Mouse (Mus musculus): ENCODE data around the gene Lrig2. TPM values are rescaled to one million over a fixed set of nuclear protein-coding genes. Genes with fewer than 3 reads are reported as not detected.

Lrig2 gene
- polyA plus RNA-seq, 1 experiment from 2014 or later, result 24.8 TPM

DNA sequence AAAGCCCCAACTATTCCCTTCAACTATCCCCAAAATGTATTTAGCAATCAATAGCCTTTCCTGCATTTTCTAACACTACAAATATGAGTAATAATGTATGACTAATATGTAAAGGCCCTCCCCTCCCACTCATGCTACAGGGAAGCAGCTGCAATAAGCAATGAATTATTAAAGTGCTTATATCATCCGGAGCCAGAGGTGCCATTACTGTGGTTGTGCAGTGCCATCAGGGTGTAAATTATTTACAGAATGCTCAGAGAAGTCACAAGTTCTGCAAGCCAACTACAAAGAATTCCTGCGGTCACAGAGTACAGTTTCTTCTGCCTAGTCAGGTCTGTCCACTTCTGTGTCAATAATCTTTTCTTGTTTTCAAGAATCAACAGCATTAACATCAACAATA lies 10.8 kb downstream of the Lrig2 start:
- H3K27ac ChIP-seq (replicated peaks), result no peak overlapping the region
- no peaks in the 10 kb centered on the region for H3K9me3 ChIP-seq (replicated peaks)
- H3K36me3 ChIP-seq, result peaks cover 11% of the 10 kb centered on the region
- H3K9ac ChIP-seq (replicated peaks), result no peak overlapping the region
- no peak overlapping the region for H3K4me2 ChIP-seq
- no peaks in the 10 kb centered on the region for H3K27me3 ChIP-seq (replicated peaks)
- ATAC-seq (ENCODE audit: low FRiP score), result peak; percentile 52; the same call in 1 of the 2 replicates
- H3K4me3 ChIP-seq (replicated peaks), result no peak overlapping the region
- 44% methylated on average over 2 of the region's 2 CpGs for WGBS
- peaks cover 16% of the 10 kb centered on the region for H3K4me1 ChIP-seq

- ATAC-seq (ENCODE audit: low FRiP score), result no peak
- Histone ChIP-seq H3K4me3 (replicated peaks) (no peak overlapping the region), H3K4me2 (no peak overlapping the region), H3K27ac (replicated peaks) (no peak overlapping the region), H3K4me1 (peaks cover 8% of the 10 kb centered on the region), H3K27me3 (replicated peaks) (no peaks in the 10 kb centered on the region), H3K9ac (replicated peaks) (no peak overlapping the region), H3K36me3 (peaks cover 45% of the 10 kb centered on the region), H3K9me3 (replicated peaks) (no peaks in the 10 kb centered on the region)
- 94% methylated on average over 4 of the region's 4 CpGs for WGBS
Observed at GRCm38 (mm10) chr3:104496176-104496575, 15.5 kb downstream of the Lrig2 start.

DNA sequence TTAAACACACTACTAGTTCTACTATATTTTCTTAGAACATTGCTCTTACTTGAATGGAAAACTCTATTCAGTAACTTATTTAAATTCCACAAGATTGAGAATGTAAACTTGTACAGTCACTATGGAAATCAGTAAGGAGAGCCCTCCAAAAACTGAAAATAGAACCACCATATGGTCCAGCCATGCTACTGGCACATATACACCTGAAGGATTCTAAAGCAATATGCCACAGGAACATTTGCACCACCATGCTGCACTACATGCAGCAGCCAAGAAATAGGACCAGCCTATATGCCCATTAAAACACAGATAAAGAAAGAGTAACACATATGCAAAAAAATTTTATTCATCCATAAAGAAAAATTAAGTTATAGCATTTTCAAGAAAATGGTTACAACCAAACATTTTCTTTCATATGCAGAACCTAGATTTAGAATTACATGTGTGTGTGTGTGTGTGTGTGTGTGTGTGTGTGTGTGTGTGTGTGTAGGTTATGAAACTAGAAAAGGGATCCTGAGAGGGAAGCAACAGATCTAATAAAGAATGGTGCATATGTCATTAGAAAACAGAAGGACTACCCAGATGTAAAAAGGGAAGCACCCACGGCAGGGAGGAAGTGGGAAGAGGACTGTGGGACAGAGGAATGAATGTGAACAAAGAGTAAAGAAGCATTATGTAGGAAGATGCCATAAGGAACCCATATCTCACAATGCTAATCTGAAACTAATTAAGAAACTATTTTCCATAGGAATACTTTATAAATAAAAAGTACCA lies 30.6 kb downstream of the Lrig2 start:
- H3K36me3 ChIP-seq, result peaks cover 21% of the 10 kb centered on the region
- no peak for ATAC-seq (ENCODE audit: low FRiP score)

DNA sequence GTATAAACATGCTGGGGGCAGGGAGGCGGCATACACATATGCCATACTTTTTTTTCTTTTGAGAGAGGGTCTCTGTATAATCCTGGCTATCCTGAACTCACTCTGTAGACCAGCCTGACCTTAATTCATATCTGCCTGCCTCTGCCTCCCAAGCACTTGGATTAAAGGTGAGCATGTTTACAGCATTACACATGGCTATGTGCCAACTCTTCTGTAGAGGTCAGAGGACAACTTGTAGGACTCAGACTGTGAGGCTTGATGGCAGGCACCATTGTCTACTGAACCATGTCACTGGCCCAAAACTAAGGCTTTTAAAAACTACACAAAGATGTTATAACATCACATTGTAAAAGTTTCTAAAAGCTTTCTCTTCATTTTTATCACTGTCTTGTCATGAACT lies 33.7 kb downstream of the Lrig2 start:
- Histone ChIP-seq H3K4me1 (no peaks in the 10 kb centered on the region), H3K9me3 (replicated peaks) (no peaks in the 10 kb centered on the region), H3K27me3 (replicated peaks) (no peaks in the 10 kb centered on the region), H3K4me3 (replicated peaks) (no peak overlapping the region), H3K4me2 (no peak overlapping the region), H3K27ac (replicated peaks) (no peak overlapping the region), H3K36me3 (peaks cover 29% of the 10 kb centered on the region), H3K9ac (replicated peaks) (no peak overlapping the region)
- no peak for ATAC-seq (ENCODE audit: low FRiP score)
- WGBS, result 100% methylated on average over 1 of the region's 1 CpGs

More for the DNA sequence above, 30.6 kb downstream of the Lrig2 start:
- Histone ChIP-seq H3K9ac (replicated peaks) (no peak overlapping the region), H3K9me3 (replicated peaks) (no peaks in the 10 kb centered on the region), H3K4me3 (replicated peaks) (no peak overlapping the region), H3K4me2 (no peak overlapping the region), H3K27me3 (replicated peaks) (no peaks in the 10 kb centered on the region), H3K4me1 (no peaks in the 10 kb centered on the region), H3K27ac (replicated peaks) (no peak overlapping the region)
- 71% methylated on average over 1 of the region's 1 CpGs for WGBS

DNA sequence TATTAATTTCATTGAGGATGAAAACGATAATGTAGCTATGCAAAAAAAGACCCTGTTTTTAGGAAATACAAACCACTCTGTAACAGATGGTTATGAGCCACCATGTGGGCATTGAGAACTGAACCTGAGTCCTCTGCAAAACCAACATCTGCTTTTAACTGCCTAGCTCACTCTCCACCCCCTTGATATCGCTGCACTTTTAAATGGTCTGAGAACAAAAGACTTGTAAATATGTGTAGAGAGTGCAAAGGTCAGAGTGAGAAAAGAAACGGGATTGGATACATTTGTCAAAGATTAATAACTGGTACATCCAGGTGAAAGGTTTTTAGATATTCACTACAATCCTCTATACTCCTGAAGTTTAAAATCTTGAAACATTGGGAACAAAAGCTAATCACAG lies 42.3 kb downstream of the Lrig2 start:
- no peak for ATAC-seq (ENCODE audit: low FRiP score)
- no peaks in the 10 kb centered on the region for H3K9me3 ChIP-seq (replicated peaks)
- no peaks in the 10 kb centered on the region for H3K27me3 ChIP-seq (replicated peaks)
- H3K4me1 ChIP-seq, result no peaks in the 10 kb centered on the region
- H3K4me3 ChIP-seq (replicated peaks), result no peak overlapping the region
- H3K9ac ChIP-seq (replicated peaks), result no peak overlapping the region
- no peak overlapping the region for H3K27ac ChIP-seq (replicated peaks)
- no peak overlapping the region for H3K4me2 ChIP-seq
- WGBS, result 55% methylated on average over 3 of the region's 3 CpGs
- H3K36me3 ChIP-seq, result peaks cover 34% of the 10 kb centered on the region

GRCm38 (mm10) chr3:104461226-104461625 lies 50.5 kb downstream of the Lrig2 start:
- H3K4me3 ChIP-seq (replicated peaks), result no peak overlapping the region
- H3K36me3 ChIP-seq, result peaks cover 88% of the 10 kb centered on the region
- 84% methylated on average over 2 of the region's 2 CpGs for WGBS
- no peak overlapping the region for H3K9ac ChIP-seq (replicated peaks)
- no peak overlapping the region for H3K4me2 ChIP-seq
- no peak overlapping the region for H3K27ac ChIP-seq (replicated peaks)
- no peaks in the 10 kb centered on the region for H3K9me3 ChIP-seq (replicated peaks)
- no peaks in the 10 kb centered on the region for H3K4me1 ChIP-seq
- H3K27me3 ChIP-seq (replicated peaks), result no peaks in the 10 kb centered on the region
- no peak for ATAC-seq (ENCODE audit: low FRiP score)

GRCm38 (mm10) chr3:104458588-104458987 lies 53.1 kb downstream of the Lrig2 start:
- no peak overlapping the region for H3K27ac ChIP-seq (replicated peaks)
- no peak overlapping the region for H3K4me3 ChIP-seq (replicated peaks)
- H3K9ac ChIP-seq (replicated peaks), result no peak overlapping the region
- no peaks in the 10 kb centered on the region for H3K9me3 ChIP-seq (replicated peaks)
- H3K27me3 ChIP-seq (replicated peaks), result no peaks in the 10 kb centered on the region
- no peaks in the 10 kb centered on the region for H3K4me1 ChIP-seq
- peaks cover 81% of the 10 kb centered on the region for H3K36me3 ChIP-seq
- 96% methylated on average over 1 of the region's 1 CpGs for WGBS
- no peak overlapping the region for H3K4me2 ChIP-seq
- no peak for ATAC-seq (ENCODE audit: low FRiP score)

- Histone ChIP-seq H3K9ac (replicated peaks) (no peak overlapping the region), H3K36me3 (peaks cover 60% of the 10 kb centered on the region), H3K27ac (replicated peaks) (no peak overlapping the region), H3K4me2 (no peak overlapping the region), H3K4me3 (replicated peaks) (no peak overlapping the region), H3K9me3 (replicated peaks) (no peaks in the 10 kb centered on the region), H3K27me3 (replicated peaks) (no peaks in the 10 kb centered on the region), H3K4me1 (no peaks in the 10 kb centered on the region)
- no peak for ATAC-seq (ENCODE audit: low FRiP score)
- WGBS, result 85% methylated on average over 10 of the region's 10 CpGs
Observed at GRCm38 (mm10) chr3:104455506-104456275, 56.0 kb downstream of the Lrig2 start.

GRCm38 (mm10) chr3:104447240-104447639 lies 64.5 kb downstream of the Lrig2 start:
- no peaks in the 10 kb centered on the region for H3K9me3 ChIP-seq (replicated peaks)
- H3K4me3 ChIP-seq (replicated peaks), result no peak overlapping the region
- no peaks in the 10 kb centered on the region for H3K27me3 ChIP-seq (replicated peaks)
- H3K4me1 ChIP-seq, result peaks cover 2% of the 10 kb centered on the region; the same call in 1 of the 2 replicates
- H3K27ac ChIP-seq (replicated peaks), result no peak overlapping the region
- WGBS, result 77% methylated on average over 2 of the region's 2 CpGs
- H3K9ac ChIP-seq (replicated peaks), result no peak overlapping the region
- ATAC-seq (ENCODE audit: low FRiP score), result no peak
- H3K4me2 ChIP-seq, result no peak overlapping the region
- no peaks in the 10 kb centered on the region for H3K36me3 ChIP-seq

DNA sequence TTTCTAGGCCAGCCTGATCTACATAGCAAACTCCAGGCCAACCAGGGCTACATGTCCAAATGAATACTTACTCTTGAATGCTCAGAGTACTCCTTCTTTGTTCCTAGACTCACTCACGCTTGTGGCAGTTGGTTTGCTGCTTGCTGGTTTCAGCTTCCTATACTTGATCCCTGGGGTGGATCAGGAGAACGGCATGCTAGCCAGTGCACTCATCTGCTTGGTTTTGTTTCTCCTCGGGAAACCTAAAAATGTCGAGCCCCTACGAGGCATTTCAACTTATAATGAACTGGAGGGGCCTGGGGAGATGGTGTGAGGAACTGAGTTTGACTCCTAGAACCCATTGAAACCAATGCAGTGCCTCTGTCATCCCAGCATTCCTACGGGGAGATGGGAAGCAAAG lies 65.0 kb downstream of the Lrig2 start:
- Histone ChIP-seq H3K27ac (replicated peaks) (no peak overlapping the region), H3K4me1 (peaks cover 8% of the 10 kb centered on the region; the same call in 1 of the 2 replicates), H3K9ac (replicated peaks) (no peak overlapping the region), H3K9me3 (replicated peaks) (no peaks in the 10 kb centered on the region), H3K4me2 (no peak overlapping the region), H3K4me3 (replicated peaks) (no peak overlapping the region), H3K36me3 (no peaks in the 10 kb centered on the region), H3K27me3 (replicated peaks) (no peaks in the 10 kb centered on the region)
- no peak for ATAC-seq (ENCODE audit: low FRiP score)
- 87% methylated on average over 6 of the region's 6 CpGs for WGBS

DNA sequence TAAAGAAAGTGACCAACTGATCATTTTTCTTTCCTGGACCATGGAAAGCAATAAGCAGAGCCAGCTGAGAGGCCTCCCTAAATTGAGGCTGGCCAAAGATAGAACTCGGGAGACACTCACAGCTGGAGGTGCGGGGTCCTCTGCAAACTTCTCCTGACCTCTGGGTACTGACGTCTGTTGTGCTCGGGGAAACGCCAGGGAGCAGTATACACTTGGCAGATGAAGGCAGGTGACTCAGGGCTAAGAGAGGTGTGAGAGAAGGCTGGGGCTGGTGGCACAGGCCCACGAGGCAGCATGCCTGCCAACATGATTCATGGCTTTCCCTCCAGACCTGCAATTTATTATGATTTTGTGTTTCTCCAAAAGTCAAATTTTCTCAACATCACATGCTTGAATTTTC lies 66.1 kb downstream of the Lrig2 start:
- ATAC-seq (ENCODE audit: low FRiP score), result no peak
- no peaks in the 10 kb centered on the region for H3K36me3 ChIP-seq
- H3K9me3 ChIP-seq (replicated peaks), result no peaks in the 10 kb centered on the region
- no peak overlapping the region for H3K4me3 ChIP-seq (replicated peaks)
- peaks cover 11% of the 10 kb centered on the region; the same call in 1 of the 2 replicates for H3K4me1 ChIP-seq
- H3K4me2 ChIP-seq, result no peak overlapping the region
- H3K27me3 ChIP-seq (replicated peaks), result no peaks in the 10 kb centered on the region
- 55% methylated on average over 6 of the region's 6 CpGs for WGBS
- no peak overlapping the region for H3K9ac ChIP-seq (replicated peaks)
- H3K27ac ChIP-seq (replicated peaks), result no peak overlapping the region

- no peaks in the 10 kb centered on the region for H3K36me3 ChIP-seq
- H3K27me3 ChIP-seq (replicated peaks), result no peaks in the 10 kb centered on the region
- ATAC-seq (ENCODE audit: low FRiP score), result no peak
- 74% methylated on average over 3 of the region's 3 CpGs for WGBS
- H3K27ac ChIP-seq (replicated peaks), result no peak overlapping the region
- H3K4me3 ChIP-seq (replicated peaks), result no peak overlapping the region
- no peak overlapping the region for H3K4me2 ChIP-seq
- peaks cover 11% of the 10 kb centered on the region; the same call in 1 of the 2 replicates for H3K4me1 ChIP-seq
- no peak overlapping the region for H3K9ac ChIP-seq (replicated peaks)
- no peaks in the 10 kb centered on the region for H3K9me3 ChIP-seq (replicated peaks)
Observed at GRCm38 (mm10) chr3:104444946-104445460, 66.7 kb downstream of the Lrig2 start.

Data from neural tube, embryonic 15.5 days (tissue).